Mouse (Mus musculus) liver, embryonic 14.5 days (tissue): ENCODE measurements at regions not wholly inside any gene's neighbourhood (a gene's known extent, or its start where the extent isn't known, plus 50 kb on each side); places are given as distances from the start of the nearest gene placed in this dataset.

Experiments
- CTCF ChIP-seq: IDR thresholded peaks from 2 replicates; pipeline ENCODE4 v1.5.1; 2016; ENCODE audit warnings: antibody characterized with exemption, low read depth, control low read depth
- EP300 ChIP-seq: IDR thresholded peaks from 2 replicates; pipeline ENCODE4 v1.6.1; 2016; ENCODE audit warnings: antibody characterized with exemption, low read depth

GRCm38 (mm10) chr15:56017561-56017960 lies 1459.9 kb downstream of the Slc22a22 start:
- TF ChIP-seq CTCF (no peak), EP300 (no peak)
